Mouse (Mus musculus): ENCODE measurements at regions not wholly inside any gene's neighbourhood (a gene's known extent, or its start where the extent isn't known, plus 50 kb on each side); places are given as distances from the start of the nearest gene placed in this dataset.
A peak's percentile ranks its signal among the peaks of the same experiment; 100 is the strongest.

GRCm38 (mm10) chr15:56043282-56043681, 1434.1 kb downstream of the Slc22a22 start:
- WGBS = 83% methylated on average over 4 of the region's 4 CpGs
- H3K4me1 ChIP-seq (replicated peaks; ENCODE audit: control insufficient read depth, insufficient read depth, low read length) = no peaks in the 10 kb centered on the region
- H3K9me3 ChIP-seq (ENCODE audit: control insufficient read depth, low read length) = no peaks in the 10 kb centered on the region
- no peaks in the 10 kb centered on the region for H3K27me3 ChIP-seq (ENCODE audit: control insufficient read depth, insufficient read depth, low read length)
- H3K36me3 ChIP-seq (replicated peaks; ENCODE audit: control insufficient read depth, insufficient read depth) = no peaks in the 10 kb centered on the region
- DNase-seq (ENCODE audit: low spot score) (no peak), ATAC-seq (ENCODE audit: low FRiP score) (no peak)
- no peak overlapping the region for H3K9ac ChIP-seq
- H3K4me2 ChIP-seq (replicated peaks) = no peak overlapping the region
- H3K27ac ChIP-seq = no peak overlapping the region
- H3K4me3 ChIP-seq (replicated peaks; ENCODE audit: low read length) = no peak overlapping the region

DNA sequence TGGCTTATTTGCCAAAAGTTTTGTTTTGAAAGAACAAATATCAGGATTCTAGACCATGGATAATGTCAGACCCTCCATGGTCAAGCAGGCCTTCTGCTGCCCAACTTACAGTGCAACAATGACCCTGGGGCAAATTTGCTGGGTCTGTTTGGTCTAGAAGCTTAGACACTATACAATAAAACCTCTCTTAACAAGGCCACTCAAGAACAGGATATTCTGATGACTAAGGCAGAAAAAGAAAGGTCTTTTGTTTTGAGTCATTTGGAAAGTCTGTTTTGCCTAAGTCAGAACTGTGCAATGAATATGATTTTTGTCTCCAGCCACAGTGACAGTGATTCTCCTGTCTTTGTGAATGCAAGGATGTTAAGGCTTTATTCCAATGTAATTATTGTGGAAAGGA, 1435.0 kb downstream of the Slc22a22 start:
- DNase-seq (ENCODE audit: low spot score) (no peak), ATAC-seq (ENCODE audit: low FRiP score) (no peak)
- H3K4me2 ChIP-seq (replicated peaks) = no peak overlapping the region
- H3K4me3 ChIP-seq (replicated peaks; ENCODE audit: low read length) = no peak overlapping the region
- no peaks in the 10 kb centered on the region for H3K4me1 ChIP-seq (replicated peaks; ENCODE audit: control insufficient read depth, insufficient read depth, low read length)
- 0 out of 2 replicates have a peak, but pooled peaks cover 3% of the 10 kb centered on the region for H3K9me3 ChIP-seq (ENCODE audit: control insufficient read depth, low read length)
- H3K27me3 ChIP-seq (ENCODE audit: control insufficient read depth, insufficient read depth, low read length) = no peaks in the 10 kb centered on the region
- H3K27ac ChIP-seq = no peak overlapping the region
- no peak overlapping the region for H3K9ac ChIP-seq
- H3K36me3 ChIP-seq (replicated peaks; ENCODE audit: control insufficient read depth, insufficient read depth) = no peaks in the 10 kb centered on the region

- ATAC-seq (ENCODE audit: low FRiP score) = no peak
- no peak overlapping the region for H3K4me3 ChIP-seq (replicated peaks; ENCODE audit: low read length)
- no peak for DNase-seq (ENCODE audit: low spot score)
- no peak overlapping the region for H3K27ac ChIP-seq
- 91% methylated on average over 2 of the region's 2 CpGs for WGBS
- no peak overlapping the region for H3K4me2 ChIP-seq (replicated peaks)
- no peaks in the 10 kb centered on the region; the same call in 1 of the 2 replicates for H3K4me1 ChIP-seq (replicated peaks; ENCODE audit: control insufficient read depth, insufficient read depth, low read length)
- no peaks in the 10 kb centered on the region for H3K36me3 ChIP-seq (replicated peaks; ENCODE audit: control insufficient read depth, insufficient read depth)
- no peaks in the 10 kb centered on the region for H3K9me3 ChIP-seq (ENCODE audit: control insufficient read depth, low read length)
- no peak overlapping the region for H3K9ac ChIP-seq
- no peaks in the 10 kb centered on the region; the same call in 1 of the 2 replicates for H3K27me3 ChIP-seq (ENCODE audit: control insufficient read depth, insufficient read depth, low read length)
Observed at GRCm38 (mm10) chr15:56030007-56030406, 1447.4 kb downstream of the Slc22a22 start.

GRCm38 (mm10) chr15:56027197-56027818, 1450.1 kb downstream of the Slc22a22 start:
- Histone ChIP-seq H3K27me3 (ENCODE audit: control insufficient read depth, insufficient read depth, low read length) (no peaks in the 10 kb centered on the region; the same call in 1 of the 2 replicates), H3K4me3 (replicated peaks; ENCODE audit: low read length) (no peak overlapping the region), H3K36me3 (replicated peaks; ENCODE audit: control insufficient read depth, insufficient read depth) (no peaks in the 10 kb centered on the region), H3K4me1 (replicated peaks; ENCODE audit: control insufficient read depth, insufficient read depth, low read length) (no peaks in the 10 kb centered on the region; the same call in 1 of the 2 replicates), H3K9me3 (ENCODE audit: control insufficient read depth, low read length) (no peaks in the 10 kb centered on the region), H3K27ac (no peak overlapping the region), H3K4me2 (replicated peaks) (no peak overlapping the region), H3K9ac (no peak overlapping the region)
- peak; percentile 61; the same call in 1 of the 2 replicates for ATAC-seq (ENCODE audit: low FRiP score)
- no peak for DNase-seq (ENCODE audit: low spot score)
- WGBS = 5% methylated on average over 5 of the region's 5 CpGs

DNA sequence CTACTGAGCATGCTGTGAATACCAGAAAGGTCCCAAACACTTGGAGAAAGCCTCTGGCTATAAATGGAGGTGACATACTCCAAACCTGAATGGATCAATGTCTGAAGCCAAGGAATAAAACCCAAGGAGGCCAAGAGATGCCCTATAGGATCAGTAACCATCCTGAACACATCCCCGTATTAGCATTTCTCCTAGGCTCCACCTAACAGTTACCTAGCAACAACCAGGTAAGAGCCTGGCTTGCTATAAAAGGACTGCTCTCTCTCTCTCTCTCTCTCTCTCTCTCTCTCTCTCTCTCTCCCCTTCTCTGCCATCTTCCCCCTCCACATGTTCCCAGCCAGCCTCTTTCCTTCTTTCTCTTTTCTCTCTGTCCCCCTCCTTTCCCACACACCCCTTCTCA, 1452.7 kb downstream of the Slc22a22 start:
- DNase-seq (ENCODE audit: low spot score) = no peak
- ATAC-seq (ENCODE audit: low FRiP score) = no peak
- WGBS = 67% methylated on average over 1 of the region's 1 CpGs
- H3K9me3 ChIP-seq (ENCODE audit: control insufficient read depth, low read length) = no peaks in the 10 kb centered on the region
- no peak overlapping the region for H3K4me2 ChIP-seq (replicated peaks)
- no peak overlapping the region for H3K27ac ChIP-seq
- H3K9ac ChIP-seq = no peak overlapping the region
- no peaks in the 10 kb centered on the region for H3K36me3 ChIP-seq (replicated peaks; ENCODE audit: control insufficient read depth, insufficient read depth)
- H3K4me3 ChIP-seq (replicated peaks; ENCODE audit: low read length) = no peak overlapping the region
- no peaks in the 10 kb centered on the region; the same call in 1 of the 2 replicates for H3K27me3 ChIP-seq (ENCODE audit: control insufficient read depth, insufficient read depth, low read length)
- no peaks in the 10 kb centered on the region; the same call in 1 of the 2 replicates for H3K4me1 ChIP-seq (replicated peaks; ENCODE audit: control insufficient read depth, insufficient read depth, low read length)

DNA sequence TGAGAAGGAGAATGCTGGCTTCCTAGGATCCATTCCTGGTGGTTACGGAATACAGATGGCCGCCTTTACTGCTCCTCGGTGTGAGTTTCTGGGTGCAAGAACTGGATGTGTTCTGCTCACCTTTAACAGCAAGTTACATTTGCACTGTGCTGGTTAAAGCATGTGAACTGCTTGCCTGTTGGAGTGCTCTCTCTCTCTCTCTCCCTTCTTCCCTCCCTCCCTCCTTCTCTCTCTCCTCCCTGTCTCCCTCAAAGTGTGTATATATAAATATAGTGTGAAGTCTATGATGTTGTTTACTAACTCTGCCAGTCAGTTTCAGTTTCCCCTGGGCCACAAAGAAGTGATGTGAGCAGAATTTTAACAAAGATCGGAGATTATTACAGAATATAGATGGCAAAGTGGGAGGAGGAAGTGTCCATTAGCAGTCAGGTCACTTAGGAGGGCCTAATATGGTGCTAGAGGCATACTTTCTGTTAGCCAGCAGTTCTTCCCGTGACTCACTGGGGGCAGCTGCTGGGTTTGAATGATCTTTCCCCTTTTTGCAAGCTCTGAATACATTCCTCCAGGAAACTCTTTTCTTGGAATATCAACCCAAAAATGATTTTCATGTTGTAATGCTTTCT, 1453.5 kb downstream of the Slc22a22 start:
- no peak overlapping the region for H3K27ac ChIP-seq
- no peaks in the 10 kb centered on the region for H3K9me3 ChIP-seq (ENCODE audit: control insufficient read depth, low read length)
- DNase-seq (ENCODE audit: low spot score) (no peak), ATAC-seq (ENCODE audit: low FRiP score) (no peak)
- 87% methylated on average over 5 of the region's 5 CpGs for WGBS
- no peaks in the 10 kb centered on the region; the same call in 1 of the 2 replicates for H3K4me1 ChIP-seq (replicated peaks; ENCODE audit: control insufficient read depth, insufficient read depth, low read length)
- no peak overlapping the region for H3K4me3 ChIP-seq (replicated peaks; ENCODE audit: low read length)
- H3K27me3 ChIP-seq (ENCODE audit: control insufficient read depth, insufficient read depth, low read length) = no peaks in the 10 kb centered on the region; the same call in 1 of the 2 replicates
- H3K36me3 ChIP-seq (replicated peaks; ENCODE audit: control insufficient read depth, insufficient read depth) = no peaks in the 10 kb centered on the region
- H3K9ac ChIP-seq = no peak overlapping the region
- no peak overlapping the region for H3K4me2 ChIP-seq (replicated peaks)

DNA sequence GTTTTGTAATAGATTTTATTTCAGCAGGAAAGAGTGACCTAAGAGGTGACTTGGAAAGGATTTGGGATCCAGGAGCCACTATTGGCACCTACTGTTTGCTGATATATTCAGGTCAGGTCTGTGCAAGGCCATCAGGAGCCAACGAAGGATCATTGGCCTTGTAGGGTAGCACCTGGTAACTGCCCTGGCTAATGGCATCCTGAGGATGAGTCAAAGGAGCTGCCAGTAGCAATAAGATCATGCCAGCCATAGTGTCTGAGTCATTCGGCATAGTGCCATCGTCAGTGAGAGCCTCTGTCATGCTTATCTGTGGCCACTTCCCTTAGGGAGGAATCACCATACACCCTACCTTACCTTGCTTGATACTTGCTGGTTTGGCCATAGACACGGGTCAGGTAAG, 1455.1 kb downstream of the Slc22a22 start:
- no peaks in the 10 kb centered on the region; the same call in 1 of the 2 replicates for H3K4me1 ChIP-seq (replicated peaks; ENCODE audit: control insufficient read depth, insufficient read depth, low read length)
- 92% methylated on average over 4 of the region's 4 CpGs for WGBS
- H3K4me3 ChIP-seq (replicated peaks; ENCODE audit: low read length) = no peak overlapping the region
- H3K9ac ChIP-seq = no peak overlapping the region
- no peak overlapping the region for H3K27ac ChIP-seq
- no peaks in the 10 kb centered on the region for H3K36me3 ChIP-seq (replicated peaks; ENCODE audit: control insufficient read depth, insufficient read depth)
- no peak for ATAC-seq (ENCODE audit: low FRiP score)
- no peak overlapping the region for H3K4me2 ChIP-seq (replicated peaks)
- H3K27me3 ChIP-seq (ENCODE audit: control insufficient read depth, insufficient read depth, low read length) = no peaks in the 10 kb centered on the region; the same call in 1 of the 2 replicates
- DNase-seq (ENCODE audit: low spot score) = no peak
- no peaks in the 10 kb centered on the region for H3K9me3 ChIP-seq (ENCODE audit: control insufficient read depth, low read length)

- 87% methylated on average over 1 of the region's 1 CpGs for WGBS
- H3K4me3 ChIP-seq (replicated peaks; ENCODE audit: low read length) = no peak overlapping the region
- H3K27ac ChIP-seq = no peak overlapping the region
- no peaks in the 10 kb centered on the region for H3K9me3 ChIP-seq (ENCODE audit: control insufficient read depth, low read length)
- DNase-seq (ENCODE audit: low spot score) (no peak), ATAC-seq (ENCODE audit: low FRiP score) (no peak)
- H3K9ac ChIP-seq = no peak overlapping the region
- H3K4me1 ChIP-seq (replicated peaks; ENCODE audit: control insufficient read depth, insufficient read depth, low read length) = no peaks in the 10 kb centered on the region
- H3K4me2 ChIP-seq (replicated peaks) = no peak overlapping the region
- H3K27me3 ChIP-seq (ENCODE audit: control insufficient read depth, insufficient read depth, low read length) = no peaks in the 10 kb centered on the region
- H3K36me3 ChIP-seq (replicated peaks; ENCODE audit: control insufficient read depth, insufficient read depth) = no peaks in the 10 kb centered on the region
Observed at GRCm38 (mm10) chr15:56018141-56018540, 1459.3 kb downstream of the Slc22a22 start.

- ATAC-seq (ENCODE audit: low FRiP score) (no peak), DNase-seq (ENCODE audit: low spot score) (no peak)
- Histone ChIP-seq H3K4me1 (replicated peaks; ENCODE audit: control insufficient read depth, insufficient read depth, low read length) (no peaks in the 10 kb centered on the region), H3K27ac (no peak overlapping the region), H3K4me3 (replicated peaks; ENCODE audit: low read length) (no peak overlapping the region), H3K36me3 (replicated peaks; ENCODE audit: control insufficient read depth, insufficient read depth) (no peaks in the 10 kb centered on the region), H3K9me3 (ENCODE audit: control insufficient read depth, low read length) (no peaks in the 10 kb centered on the region), H3K9ac (no peak overlapping the region), H3K27me3 (ENCODE audit: control insufficient read depth, insufficient read depth, low read length) (no peaks in the 10 kb centered on the region), H3K4me2 (replicated peaks) (no peak overlapping the region)
- 93% methylated on average over 1 of the region's 1 CpGs for WGBS
Observed at GRCm38 (mm10) chr15:56017561-56017960, 1459.9 kb downstream of the Slc22a22 start.
